Mouse (Mus musculus): ENCODE measurements around the gene Lsm5. TPM values are rescaled to one million over a fixed set of nuclear protein-coding genes. Genes with fewer than 3 reads are reported as not detected.

Lsm5 gene
- total RNA-seq (2021) = 10 to 100 TPM; 22.5 to 31.3 TPM

DNA sequence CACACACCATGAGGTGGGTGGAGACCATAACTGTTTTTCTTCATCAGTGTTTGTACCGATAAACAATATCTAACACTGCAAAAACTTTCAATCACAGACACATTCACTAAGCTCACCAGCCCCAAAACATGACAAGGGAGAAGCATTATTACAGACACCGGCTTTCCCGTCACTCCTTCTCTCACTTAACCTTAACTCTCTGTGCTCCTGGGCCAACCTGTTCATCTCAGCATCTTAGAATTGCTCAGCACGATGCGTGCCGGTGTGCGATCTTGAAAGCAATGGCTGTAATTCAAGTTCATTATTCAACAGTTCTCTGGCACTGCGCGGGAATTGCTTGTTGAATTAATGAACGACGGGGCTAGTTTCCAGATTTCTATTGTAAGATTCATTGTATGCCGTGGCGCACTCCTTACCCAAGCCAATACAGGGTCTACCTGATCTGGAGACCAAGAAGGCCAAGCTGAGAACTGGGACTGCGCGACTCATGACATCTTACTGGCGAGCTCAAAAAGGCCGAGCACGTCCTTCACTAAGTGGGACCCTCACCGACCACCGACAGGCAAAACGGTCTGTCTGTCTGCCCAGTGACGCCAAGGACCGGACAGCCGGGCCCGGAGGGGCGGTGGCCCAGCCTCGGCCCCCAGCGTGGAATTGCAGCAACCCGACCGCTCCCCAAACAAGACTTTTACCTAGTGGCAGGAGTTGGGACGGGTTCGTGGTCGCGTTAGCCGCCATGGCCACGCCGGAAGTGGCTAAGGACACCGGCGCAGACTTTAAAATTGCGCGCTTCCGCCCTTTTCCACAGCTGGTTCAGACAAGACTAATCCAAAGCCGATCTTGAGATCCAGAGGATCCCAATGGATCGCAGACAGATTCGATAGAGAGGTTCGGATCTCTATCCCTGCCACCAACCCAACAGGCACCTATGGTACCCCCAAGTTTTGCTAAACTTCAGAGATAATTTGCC, at the start of gene Lsm5:
Lsm5 (minus strand) TSS at position 780 of the 970 bp plus-strand sequence.
- intact Hi-C loops (cut with DNase I) = no loop called here
- DNase-seq (ENCODE audit: extremely low spot score in 1 of 2, low spot score in 2 of 2) = peak; percentile 82 to 87

DNA sequence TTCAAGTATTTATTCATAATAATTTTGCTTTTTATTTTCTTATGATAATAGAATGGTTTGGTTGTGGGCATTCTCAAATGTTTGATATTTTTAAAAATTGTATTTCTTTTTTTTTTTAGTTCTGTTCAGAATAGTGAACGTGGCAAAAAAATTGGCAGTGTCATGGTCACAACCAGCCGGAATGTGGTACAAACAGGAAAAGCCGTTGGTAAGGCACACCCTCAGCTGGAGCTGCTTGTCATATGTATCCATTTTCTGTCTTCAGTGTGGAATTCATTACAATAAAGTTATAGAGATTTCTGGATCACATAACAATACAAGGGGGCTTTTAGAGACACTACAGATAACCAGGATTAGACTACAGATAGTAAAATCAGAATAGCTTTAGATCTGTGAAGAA, 49.2 kb upstream of the Lsm5 start:
- intact Hi-C loops (cut with DNase I) = no loop called here
- DNase-seq (ENCODE audit: extremely low spot score in 1 of 2, low spot score in 2 of 2) = no peak

DNA sequence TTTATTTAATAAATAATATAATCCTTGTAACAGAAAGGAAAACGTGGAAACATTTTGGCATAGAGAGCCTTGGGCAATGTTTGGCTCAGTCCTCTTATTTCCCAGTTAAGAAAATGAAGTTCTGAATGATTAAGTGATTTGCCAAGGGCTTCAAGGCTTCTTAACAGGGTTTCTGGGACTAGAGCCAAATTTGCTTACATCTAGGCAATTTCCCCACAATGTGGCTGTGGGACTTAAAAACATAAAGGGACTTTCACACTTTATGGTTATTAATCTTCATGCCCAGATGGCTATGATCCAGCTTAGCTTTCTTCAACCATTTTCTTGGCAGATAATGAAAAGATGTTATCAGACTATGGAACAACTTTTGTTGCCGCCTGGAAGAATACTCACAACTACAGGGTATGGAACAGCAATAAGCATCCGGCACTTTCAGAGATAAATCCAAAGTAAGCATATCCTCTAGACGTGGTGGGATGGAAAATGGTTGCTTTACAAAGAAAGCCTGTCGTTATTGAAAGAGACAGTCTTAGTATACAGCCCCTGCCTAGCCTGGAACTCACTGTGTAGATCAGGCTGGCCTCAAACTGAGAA, 41.5 kb upstream of the Lsm5 start:
- DNase-seq (ENCODE audit: extremely low spot score in 1 of 2, low spot score in 2 of 2) = no peak
- intact Hi-C loops (cut with DNase I) = no loop called here

DNA sequence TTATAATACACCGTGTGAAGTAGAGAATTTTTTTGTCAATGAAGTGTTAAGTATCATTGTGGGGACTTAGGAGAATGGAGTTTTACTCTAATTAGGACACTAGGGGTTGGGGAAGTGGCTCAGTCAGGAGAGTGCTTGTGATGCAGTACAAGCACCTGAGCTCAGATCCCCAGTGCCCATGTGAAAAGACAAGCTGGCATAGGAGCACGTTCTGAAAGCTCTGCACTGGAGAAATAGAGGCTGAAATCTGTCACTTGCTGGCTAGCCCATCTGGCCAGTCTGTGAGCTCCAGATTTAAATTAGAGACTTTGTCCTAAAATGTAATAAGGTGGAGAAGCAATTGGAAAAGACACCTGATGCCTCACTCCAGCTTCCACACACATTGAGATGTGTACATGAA, 28.0 kb upstream of the Lsm5 start:
- intact Hi-C loops (cut with DNase I) = no loop called here
- DNase-seq (ENCODE audit: extremely low spot score in 1 of 2, low spot score in 2 of 2) = no peak

DNA sequence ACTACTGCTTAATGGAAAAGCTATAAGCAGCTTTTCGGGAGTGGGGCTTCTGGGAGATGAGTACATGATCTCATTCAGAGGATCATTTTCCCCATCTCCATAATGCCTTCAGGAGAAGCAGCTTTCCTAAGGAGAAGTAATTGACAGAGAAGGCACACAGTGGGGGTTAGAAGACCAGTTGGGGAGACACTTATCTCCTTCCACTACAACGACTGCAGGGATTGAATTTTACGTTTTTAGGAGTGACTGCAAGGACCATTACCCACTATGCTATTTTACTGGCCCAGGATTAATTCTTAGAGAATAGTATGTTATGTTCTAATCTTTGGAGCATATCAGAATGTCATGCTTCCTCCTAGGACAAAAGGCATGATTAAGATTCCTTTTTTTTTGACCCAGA, 16.4 kb upstream of the Lsm5 start:
- intact Hi-C loops (cut with DNase I) = no loop called here
- no peak for DNase-seq (ENCODE audit: extremely low spot score in 1 of 2, low spot score in 2 of 2)

DNA sequence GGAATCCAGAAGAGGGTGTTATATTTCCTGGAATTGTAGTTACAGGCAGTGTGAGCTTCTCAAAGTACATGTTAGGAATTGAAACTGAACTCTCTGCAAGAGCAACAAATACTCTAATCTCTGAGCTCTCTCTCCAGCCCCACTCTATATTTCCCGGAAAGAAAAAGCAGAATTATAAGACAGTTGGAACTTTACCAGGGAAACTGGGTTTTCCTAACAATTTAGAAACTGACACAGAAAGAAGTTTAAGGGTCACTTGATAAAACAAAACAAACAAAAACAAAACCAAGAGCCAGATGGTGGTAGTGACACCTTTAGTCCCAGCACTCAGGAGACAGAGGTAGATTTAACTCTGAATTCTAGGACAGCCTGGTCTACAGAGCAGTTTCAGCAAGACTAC, 14.6 kb upstream of the Lsm5 start:
- DNase-seq (ENCODE audit: extremely low spot score in 1 of 2, low spot score in 2 of 2) = no peak
- intact Hi-C loops (cut with DNase I) = no loop called here

DNA sequence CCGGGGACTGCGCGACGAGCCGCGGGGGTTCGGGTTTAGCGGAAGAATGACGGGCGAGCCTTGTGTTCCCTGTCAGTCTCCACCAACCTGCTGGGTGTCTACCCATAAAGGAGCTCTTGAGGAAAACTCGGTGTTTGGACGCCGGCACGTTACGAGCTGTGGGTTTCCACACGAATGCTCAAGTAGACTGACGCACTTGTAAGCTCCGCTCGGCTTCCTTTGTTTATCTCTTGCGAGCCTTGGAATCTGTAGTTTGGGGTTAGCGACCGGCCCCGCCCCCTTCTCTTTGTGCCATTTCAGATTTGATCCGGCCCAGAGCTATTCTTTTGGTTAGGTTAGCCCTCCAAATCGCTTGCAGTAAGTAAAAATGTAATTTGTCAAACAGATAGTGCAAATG, 10.8 kb upstream of the Lsm5 start:
- DNase-seq (ENCODE audit: extremely low spot score in 1 of 2, low spot score in 2 of 2) = peak in 1 of 2 experiments; percentile 62
- intact Hi-C loops (cut with DNase I) = no loop called here

DNA sequence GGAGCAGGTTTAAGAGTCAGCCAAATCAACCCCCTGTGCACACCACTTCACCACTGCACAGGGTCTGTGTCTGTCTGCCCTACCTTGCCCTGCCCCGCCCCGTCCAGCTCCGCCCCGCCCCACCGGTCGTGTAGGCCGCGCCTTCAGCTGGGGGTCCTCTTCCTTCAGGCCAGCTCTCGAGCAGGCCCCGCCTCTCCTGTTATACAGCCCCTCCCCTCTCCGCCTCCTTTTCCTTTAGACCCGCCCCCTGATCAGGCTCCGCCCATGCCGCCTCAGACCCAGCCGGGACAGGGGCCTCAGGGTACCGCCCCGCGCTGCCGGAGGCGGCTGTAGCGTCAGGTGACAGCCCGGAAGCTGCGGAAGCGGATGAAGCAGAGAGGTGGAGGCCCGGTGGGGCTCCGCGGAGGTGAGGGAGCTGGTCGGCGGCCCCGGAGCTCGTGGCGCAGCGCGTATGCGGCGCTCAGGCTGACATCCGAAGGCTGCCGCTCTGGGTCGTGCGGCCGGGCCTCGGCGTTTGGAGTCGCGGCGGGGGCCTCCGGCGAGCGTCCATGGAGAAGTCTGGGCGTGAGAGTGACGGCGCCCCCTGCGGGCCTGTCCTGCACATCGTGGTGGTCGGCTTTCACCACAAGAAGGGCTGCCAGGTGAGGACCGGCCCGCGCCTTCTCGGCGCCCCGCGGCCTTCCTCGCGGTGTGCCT, 10.2 kb upstream of the Lsm5 start, which contains the start of gene Avl9:
Avl9 (plus strand) TSS at position 326 of the 696 bp plus-strand sequence.
- intact Hi-C loops (cut with DNase I) = no loop called here
- DNase-seq (ENCODE audit: extremely low spot score in 1 of 2, low spot score in 2 of 2) = peak; percentile 91 to 98

DNA sequence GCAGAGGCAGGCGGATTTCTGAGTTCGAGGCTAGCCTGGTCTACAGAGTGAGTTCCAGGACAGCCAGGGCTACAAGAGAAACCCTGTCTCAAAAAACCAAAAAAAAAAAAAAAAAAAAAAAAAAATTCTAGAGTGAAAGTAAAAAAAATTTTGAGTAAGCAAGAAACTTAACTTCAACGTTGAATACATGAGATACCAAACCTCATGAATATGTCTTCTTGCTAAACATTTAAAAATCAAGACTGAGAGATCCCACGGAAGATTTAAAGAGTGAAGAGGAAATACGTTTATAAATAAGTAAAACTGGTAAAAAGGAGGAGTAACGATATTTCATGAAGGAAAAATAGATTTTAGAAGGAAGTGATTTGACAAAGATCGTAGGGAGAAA, 9.7 kb upstream of the Lsm5 start:
- intact Hi-C loops (cut with DNase I) = no loop called here
- no peak for DNase-seq (ENCODE audit: extremely low spot score in 1 of 2, low spot score in 2 of 2)

DNA sequence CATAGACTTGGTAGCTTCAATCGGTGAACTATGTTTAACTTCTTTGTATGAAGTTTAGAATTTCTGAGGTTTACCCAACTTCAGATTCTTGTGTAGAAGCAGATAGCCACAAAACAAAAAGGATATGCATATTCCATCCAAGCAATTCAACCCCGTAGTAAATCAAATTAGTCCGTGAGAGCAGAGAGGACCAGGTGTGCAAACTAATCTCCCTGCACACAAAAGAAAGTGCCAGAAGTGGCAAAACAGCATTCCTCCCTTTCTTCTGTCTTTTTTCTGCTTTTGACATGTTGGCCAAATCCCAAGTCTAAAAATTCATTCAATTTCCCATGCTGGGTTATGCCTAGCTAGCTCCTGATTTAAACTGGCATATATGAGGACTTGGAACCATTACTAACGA, 12.1 kb downstream of the Lsm5 start:
- no peak for DNase-seq (ENCODE audit: extremely low spot score in 1 of 2, low spot score in 2 of 2)
- intact Hi-C loops (cut with DNase I) = loop anchor here (5.0 to 10.0 kb wide), 2 partner anchors 88 to 625 kb away; no protein-coding TSS in a partner anchor

DNA sequence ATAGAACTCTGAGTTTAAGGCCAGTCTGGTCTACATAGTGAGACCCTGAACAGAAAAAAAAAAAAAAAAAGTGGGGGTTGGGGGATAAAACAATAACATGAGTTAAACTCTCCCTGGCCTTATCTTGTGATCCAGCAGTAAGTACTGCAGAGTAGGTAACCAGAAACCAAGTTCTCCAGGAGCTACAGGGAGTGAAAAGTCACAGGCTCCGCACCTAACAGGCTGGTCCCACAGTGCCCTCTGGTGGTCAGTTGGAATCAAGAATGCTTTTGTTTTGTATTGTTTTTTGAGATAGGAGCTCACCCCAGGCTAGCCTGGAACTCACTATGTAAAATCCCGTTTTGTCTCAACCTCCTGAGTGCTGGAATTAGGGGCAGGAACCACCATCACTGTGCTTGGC, 13.3 kb downstream of the Lsm5 start:
- intact Hi-C loops (cut with DNase I) = loop anchor here (2.0 to 10.0 kb wide), 3 partner anchors 86 to 624 kb away; no protein-coding TSS in a partner anchor
- peak; percentile 45 to 72 for DNase-seq (ENCODE audit: extremely low spot score in 1 of 2, low spot score in 2 of 2)

DNA sequence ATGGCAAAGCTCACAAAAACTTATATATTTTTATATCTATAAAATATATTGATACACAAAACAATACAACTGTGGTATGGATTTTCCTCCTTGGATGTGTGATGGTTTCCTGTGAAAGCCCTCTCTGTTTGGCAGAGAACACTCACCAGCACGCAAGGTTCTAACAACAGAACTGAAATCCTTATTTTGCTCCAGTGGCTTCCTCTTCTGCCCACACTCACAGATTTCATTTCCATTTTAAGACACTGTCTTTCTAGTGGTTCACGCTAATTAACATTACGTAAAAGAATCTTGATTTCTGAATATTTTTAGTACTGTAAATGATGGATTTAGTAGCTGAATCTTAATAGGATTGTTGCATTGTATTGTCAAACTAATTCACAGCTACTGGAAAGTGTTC, 16.3 kb downstream of the Lsm5 start:
- intact Hi-C loops (cut with DNase I) = no loop called here
- no peak for DNase-seq (ENCODE audit: extremely low spot score in 1 of 2, low spot score in 2 of 2)

DNA sequence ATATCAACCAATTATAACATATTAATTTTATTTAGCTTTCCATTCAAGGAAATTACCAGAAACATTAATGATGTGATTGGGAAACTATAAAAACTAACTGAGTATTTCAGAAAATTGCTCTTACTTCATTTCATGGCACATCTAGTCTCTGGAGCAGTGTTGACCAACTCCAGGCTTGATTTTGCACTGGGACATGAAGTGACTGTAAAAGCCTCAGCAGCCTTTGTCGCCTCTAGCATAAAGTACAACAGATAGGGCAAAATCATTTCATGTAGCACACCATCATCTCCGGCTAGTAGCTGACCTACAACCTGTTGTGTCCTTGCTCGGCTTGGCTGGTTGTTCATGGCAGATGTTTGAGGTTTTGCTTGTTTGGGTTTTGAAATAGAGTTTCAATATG, 40.1 kb downstream of the Lsm5 start:
- intact Hi-C loops (cut with DNase I) = no loop called here
- no peak for DNase-seq (ENCODE audit: extremely low spot score in 1 of 2, low spot score in 2 of 2)

DNA sequence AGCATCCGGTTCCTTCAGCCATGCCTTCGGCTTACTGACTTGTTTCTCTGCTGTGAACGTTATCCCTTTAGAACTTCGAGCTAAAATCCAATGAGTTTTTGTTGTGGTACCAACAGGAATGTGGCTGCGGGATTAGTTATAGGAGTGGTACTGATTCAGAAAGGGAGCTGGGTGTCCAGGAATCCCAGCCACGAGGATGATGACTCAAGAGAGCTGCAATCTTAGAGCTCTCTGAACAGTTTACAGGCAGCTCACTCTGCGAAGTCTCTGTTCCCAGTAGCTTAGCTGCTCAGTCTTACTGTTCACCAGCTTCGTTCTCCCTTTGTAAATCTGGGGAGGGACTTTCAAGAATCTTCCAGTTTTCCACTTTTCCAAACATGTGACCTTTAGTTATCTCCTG, 49.1 kb downstream of the Lsm5 start:
- DNase-seq (ENCODE audit: extremely low spot score in 1 of 2, low spot score in 2 of 2) = no peak

DNA sequence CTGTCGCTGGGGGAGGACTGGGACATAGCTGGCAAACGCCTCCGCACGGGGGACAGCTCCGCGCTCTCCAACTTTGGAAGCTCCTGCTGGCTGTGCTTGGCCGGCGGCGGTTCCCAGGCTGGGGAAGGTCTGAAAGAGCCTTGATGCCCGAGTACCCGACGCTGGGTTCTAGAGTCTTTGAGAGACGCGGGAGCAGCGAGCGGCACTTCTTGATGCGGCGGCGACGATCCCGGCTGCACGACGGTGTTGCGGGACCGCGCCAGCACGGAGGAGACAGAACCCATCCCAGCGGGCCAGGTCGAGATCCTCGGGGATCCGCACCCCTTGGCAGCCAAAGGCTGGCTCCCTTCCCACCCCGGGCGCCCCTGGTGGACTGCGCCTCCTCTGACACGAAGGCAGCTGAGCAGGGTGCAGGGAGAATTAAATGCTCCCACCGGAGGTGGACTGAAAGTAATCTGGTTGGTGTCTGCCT, 52.4 kb downstream of the Lsm5 start:
- intact Hi-C loops (cut with DNase I) = no loop called here
- peak in 1 of 2 experiments; percentile 45 for DNase-seq (ENCODE audit: extremely low spot score in 1 of 2, low spot score in 2 of 2)

More for the DNA sequence above, 49.1 kb downstream of the Lsm5 start:
- intact Hi-C loops (cut with DNase I) = no loop called here

Other genes with a start within 250 kb of the Lsm5 start
- gene Pde1c, start 135.6 kb downstream of the Lsm5 start, total RNA-seq (2021) = 1 to 10 TPM; 4.1 to 4.2 TPM
- gene Avl9, start 10.2 kb upstream of the Lsm5 start, total RNA-seq (2021) = 10 to 100 TPM; 34.7 to 37.4 TPM
- 10 to 100 TPM; 42.2 to 44.8 TPM for gene Kbtbd2, start 93.1 kb upstream of the Lsm5 start, total RNA-seq (2021)
- 10 to 100 TPM; 29.5 to 30.6 TPM for gene Fkbp9, start 127.3 kb upstream of the Lsm5 start, total RNA-seq (2021)
- gene Nt5c3, start 219.2 kb upstream of the Lsm5 start, total RNA-seq (2021) = 10 to 100 TPM; 57.4 to 65.7 TPM
- under 1 TPM; 0.55 to 0.60 TPM for gene Vmn1r4, start 219.3 kb upstream of the Lsm5 start, total RNA-seq (2021)